In the genomic region with DNA sequence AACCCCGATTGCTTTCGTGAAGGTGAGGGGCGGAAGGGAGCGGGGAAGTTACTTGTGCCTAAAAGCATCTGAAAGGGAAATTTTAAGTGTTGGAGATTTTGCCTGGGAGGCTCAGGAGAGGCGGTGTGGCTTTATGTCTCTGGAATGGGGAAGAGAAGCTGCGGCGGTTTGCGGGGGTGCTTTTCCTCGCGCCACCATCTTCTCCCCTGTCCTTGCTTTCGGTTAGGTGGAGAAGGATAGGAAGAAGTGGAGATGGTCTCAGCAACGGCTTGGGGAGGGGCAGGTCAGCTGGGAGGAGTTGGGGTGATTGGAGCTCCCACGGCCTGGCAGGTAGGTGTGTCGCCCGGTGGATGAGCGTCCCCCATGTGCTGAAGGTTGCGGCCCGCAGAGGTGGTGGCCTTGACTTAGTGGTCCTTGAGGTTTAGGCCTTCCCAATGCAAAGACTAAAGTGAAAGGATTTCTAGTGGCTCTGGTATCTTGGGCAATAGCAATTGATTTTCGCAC, we compare ENCODE assay signal across 8 mouse cellular contexts. TPM values are rescaled to one million over a fixed set of nuclear protein-coding genes. Genes with fewer than 3 reads are reported as not detected.
DNase-seq lines count a peak whose midpoint lies in the region; ATAC-seq and TF ChIP-seq lines count a peak whose summit lies in the region.

No protein-coding gene starts in this region.

- H3K9me3 ChIP-seq in MEL (replicated peaks; ENCODE audit: insufficient read depth, low read length): no peaks in the 10 kb centered on the region
- H3K9me3 ChIP-seq in limb, embryonic 15.5 days: no peaks in the 10 kb centered on the region
- no peaks in the 10 kb centered on the region for H3K9me3 ChIP-seq in midbrain, postnatal 0 days (ENCODE audit: low read length)

- 0 out of 4 replicates have a peak, but pooled peaks of 1 of the 2 experiments have one; percentile 5 for TF ChIP-seq EP300 in MEL (IDR thresholded peaks at IDR 0.05; ENCODE audit: low read depth in 1 of 2, low read length in 2 of 2)

- DNase-seq in layer of hippocampus, adult 2 months (ENCODE audit: low spot score in 2 of 2): peak; percentile 23 to 28
- DNase-seq in layer of hippocampus, adult 9-10 months (ENCODE audit: low spot score): no peak
- DNase-seq in MEL (ENCODE audit: low read depth, low spot score): no peak
- peak; percentile 60 for DNase-seq in cerebellum, adult 8-10 months
- no peak for DNase-seq in midbrain, postnatal 0 days (ENCODE audit: low spot score)
- DNase-seq in B cell, adult 2 months: no peak

- H3K27me3 ChIP-seq in MEL (ENCODE audit: control insufficient read depth in 1 of 2, insufficient read depth in 2 of 2, low read length in 2 of 2): no peaks in the 10 kb centered on the region
- no peaks in the 10 kb centered on the region for H3K27me3 ChIP-seq in limb, embryonic 15.5 days
- no peaks in the 10 kb centered on the region for H3K27me3 ChIP-seq in midbrain, postnatal 0 days (ENCODE audit: insufficient read depth, low read length)

- no peak for TF ChIP-seq CTCF in layer of hippocampus, adult 2 months (conservative IDR thresholded peaks at IDR 0.05)
- TF ChIP-seq CTCF in MEL (IDR thresholded peaks at IDR 0.05 in 2 of 3, conservative IDR thresholded peaks at IDR 0.05 in 1 of 3; ENCODE audit: control insufficient read depth in 1 of 3, insufficient read depth in 1 of 3, low read depth in 2 of 3, low read length in 3 of 3, poor library complexity in 1 of 3, severe bottlenecking in 1 of 3): no peak
- TF ChIP-seq CTCF in midbrain, postnatal 0 days (IDR thresholded peaks at IDR 0.05): no peak

- peak overlapping the region; percentile 97 for H3K9ac ChIP-seq in MEL (ENCODE audit: control insufficient read depth, low read depth, low read length, poor library complexity, severe bottlenecking)
- peak overlapping the region; percentile 67 for H3K9ac ChIP-seq in limb, embryonic 15.5 days
- peak overlapping the region; percentile 91 for H3K9ac ChIP-seq in midbrain, postnatal 0 days (replicated peaks; ENCODE audit: low read length, poor library complexity, severe bottlenecking)

- WGBS in limb, embryonic 15.5 days: under 1% methylated on average over 19 of the region's 19 CpGs
- WGBS in midbrain, postnatal 0 days: 2% methylated on average over 19 of the region's 19 CpGs

- H3K4me1 ChIP-seq in MEL (ENCODE audit: control insufficient read depth in 1 of 2, insufficient read depth in 2 of 2, low read length in 2 of 2): peaks cover 2 to 17% of the 10 kb centered on the region in 2 experiments
- H3K4me1 ChIP-seq in limb, embryonic 15.5 days: peaks cover 28% of the 10 kb centered on the region
- peaks cover 8% of the 10 kb centered on the region; the same call in 1 of the 2 replicates for H3K4me1 ChIP-seq in midbrain, postnatal 0 days (ENCODE audit: insufficient read depth, low read length)

- peaks cover 90% of the 10 kb centered on the region for H3K79me2 ChIP-seq in MEL (ENCODE audit: control insufficient read depth, insufficient read depth, low read length, poor library complexity)

- peak overlapping the region; percentile 79 for H3K4me2 ChIP-seq in limb, embryonic 15.5 days
- H3K4me2 ChIP-seq in midbrain, postnatal 0 days (ENCODE audit: low read depth, low read length, poor library complexity, severe bottlenecking): peak overlapping the region; percentile 70

- H3K36me3 ChIP-seq in MEL (ENCODE audit: control insufficient read depth in 1 of 2, insufficient read depth in 2 of 2, low read length in 2 of 2): peaks cover 19 to 34% of the 10 kb centered on the region in 2 experiments
- peaks cover 12% of the 10 kb centered on the region; the same call in 1 of the 2 replicates for H3K36me3 ChIP-seq in limb, embryonic 15.5 days
- H3K36me3 ChIP-seq in midbrain, postnatal 0 days (ENCODE audit: insufficient read depth, low read length): no peaks in the 10 kb centered on the region; the same call in 1 of the 2 replicates

- no peak for TF ChIP-seq RAD21 in MEL (IDR thresholded peaks at IDR 0.05; ENCODE audit: low read depth, low read length)

- peak overlapping the region; percentile 95 for H3K4me3 ChIP-seq in layer of hippocampus, adult 2 months
- peak overlapping the region; percentile 88 to 97 for H3K4me3 ChIP-seq in MEL (ENCODE audit: control insufficient read depth in 1 of 2, insufficient read depth in 1 of 2, low read depth in 2 of 2, low read length in 2 of 2)
- H3K4me3 ChIP-seq in limb, embryonic 15.5 days: peak overlapping the region; percentile 96
- peak overlapping the region; percentile 62 for H3K4me3 ChIP-seq in midbrain, postnatal 0 days (ENCODE audit: low read depth, low read length)

- peak; percentile 23 for ATAC-seq in granulocyte monocyte progenitor cell, adult 5-6 weeks (replicated peaks; ENCODE audit: poor library complexity, severe bottlenecking)
- no peak for ATAC-seq in limb, embryonic 15.5 days (ENCODE audit: insufficient number of reproducible peaks, low FRiP score, low TSS enrichment, low read depth)
- no peak for ATAC-seq in midbrain, postnatal 0 days (ENCODE audit: low FRiP score)

- peak in 1 of 2 experiments; percentile 20; a peak in 1 of 4 replicates for TF ChIP-seq POLR2A in MEL (IDR thresholded peaks at IDR 0.05; ENCODE audit: control insufficient read depth in 1 of 2, insufficient read depth in 1 of 2, low read depth in 1 of 2, low read length in 2 of 2, poor library complexity in 1 of 2)

- H3K27ac ChIP-seq in layer of hippocampus, adult 2 months: peak overlapping the region; percentile 100
- H3K27ac ChIP-seq in MEL (ENCODE audit: control insufficient read depth, low read depth, low read length): peak overlapping the region; percentile 87
- peak overlapping the region; percentile 99 for H3K27ac ChIP-seq in limb, embryonic 15.5 days
- H3K27ac ChIP-seq in midbrain, postnatal 0 days (ENCODE audit: low read depth, low read length): peak overlapping the region; percentile 100

TF ChIP-seq in MEL, 35 proteins besides CTCF, POLR2A, EP300 and RAD21:
- TF ChIP-seq CHD1 (IDR thresholded peaks at IDR 0.05; ENCODE audit: low read depth, low read length): 0 out of 2 replicates have a peak, but pooled peaks have one; percentile 53
- no peak for TF ChIP-seq CHD2 (IDR thresholded peaks at IDR 0.05; ENCODE audit: low read length)
- TF ChIP-seq SMC3 (IDR thresholded peaks at IDR 0.05; ENCODE audit: low read depth, low read length): no peak
- TF ChIP-seq HCFC1 (IDR thresholded peaks at IDR 0.05; ENCODE audit: low read depth, low read length): no peak
- TF ChIP-seq BHLHE40 (IDR thresholded peaks at IDR 0.05; ENCODE audit: borderline replicate concordance, low read depth, low read length): no peak
- 0 out of 2 replicates have a peak, but pooled peaks have one; percentile 13 for TF ChIP-seq MYC (IDR thresholded peaks at IDR 0.05; ENCODE audit: low read depth, low read length)
- no peak for TF ChIP-seq NELFE (IDR thresholded peaks at IDR 0.05; ENCODE audit: low read depth, low read length)
- peak; percentile 28; the same call in 1 of the 2 replicates for TF ChIP-seq SIN3A (IDR thresholded peaks at IDR 0.05; ENCODE audit: low read length)
- TF ChIP-seq KAT2A (conservative IDR thresholded peaks at IDR 0.05; ENCODE audit: low read depth, low read length): 0 out of 2 replicates have a peak, but pooled peaks have one; percentile 19
- peak; percentile 61 for TF ChIP-seq MAX (IDR thresholded peaks at IDR 0.05; ENCODE audit: low read length)
- TF ChIP-seq MXI1 (IDR thresholded peaks at IDR 0.05; ENCODE audit: low read depth, low read length): peak; percentile 32
- no peak for TF ChIP-seq ETS1 (IDR thresholded peaks at IDR 0.05; ENCODE audit: low read depth, low read length)
- no peak for TF ChIP-seq MYB (IDR thresholded peaks at IDR 0.05; ENCODE audit: low read depth, low read length)
- TF ChIP-seq MAFK (IDR thresholded peaks at IDR 0.05; ENCODE audit: borderline replicate concordance, low read depth, low read length): no peak
- 0 out of 2 replicates have a peak, but pooled peaks have one; percentile 3 for TF ChIP-seq TBP (IDR thresholded peaks at IDR 0.05; ENCODE audit: low read depth, low read length)

RNA-seq across cellular contexts. Expression of a gene that starts 0.5 kb away (rescaled TPM):
- 10 to 100 TPM; 50.8 to 51.9 TPM for total RNA-seq in layer of hippocampus, adult 2 months (2021)
- total RNA-seq in MEL (2012; rRNA removed): 78.7 and 83.3 TPM in 2 replicates
- polyA plus RNA-seq in MEL (2012; ENCODE audit: insufficient read depth in 1 of 2, insufficient read length in 2 of 2, low read depth in 1 of 2, low replicate concordance in 2 of 2, missing spikeins in 1 of 2): 10 to 100 TPM in 1 of 2 experiments, not detected in 1; 89.0 TPM
- total RNA-seq in granulocyte monocyte progenitor cell, adult 5-6 weeks (2014; fragmentation: Nextera tagmentation): 37.1 and 58.1 TPM in 2 replicates
- 41.8 and 51.7 TPM in 2 replicates for total RNA-seq in granulocyte monocyte progenitor cell, adult 5-6 weeks (2017)
- polyA plus RNA-seq in limb, embryonic 15.5 days (2015; fragmentation: Nextera tagmentation; extraction: Ambion mirVana): 42.6 and 43.6 TPM in 2 replicates
- total RNA-seq in midbrain, postnatal 0 days (2014; rRNA removed): 50.0 and 54.7 TPM in 2 replicates
- 55.0 and 56.3 TPM in 2 replicates for polyA plus RNA-seq in midbrain, postnatal 0 days (2015; fragmentation: Nextera tagmentation; extraction: Ambion mirVana)

RNA-seq across cellular contexts. Expression of a gene that starts 0.9 kb away (rescaled TPM):
- total RNA-seq in layer of hippocampus, adult 2 months (2021): 100 to 1,000 TPM; 203 to 216 TPM
- 140 and 153 TPM in 2 replicates for total RNA-seq in MEL (2012; rRNA removed)
- 100 to 1,000 TPM in 1 of 2 experiments, not detected in 1; 239 TPM for polyA plus RNA-seq in MEL (2012; ENCODE audit: insufficient read depth in 1 of 2, insufficient read length in 2 of 2, low read depth in 1 of 2, low replicate concordance in 2 of 2, missing spikeins in 1 of 2)
- total RNA-seq in granulocyte monocyte progenitor cell, adult 5-6 weeks (2014; fragmentation: Nextera tagmentation): 237 and 261 TPM in 2 replicates
- 423 and 495 TPM in 2 replicates for total RNA-seq in granulocyte monocyte progenitor cell, adult 5-6 weeks (2017)
- 135 and 148 TPM in 2 replicates for polyA plus RNA-seq in limb, embryonic 15.5 days (2015; fragmentation: Nextera tagmentation; extraction: Ambion mirVana)
- 145 and 171 TPM in 2 replicates for total RNA-seq in midbrain, postnatal 0 days (2014; rRNA removed)
- 203 and 214 TPM in 2 replicates for polyA plus RNA-seq in midbrain, postnatal 0 days (2015; fragmentation: Nextera tagmentation; extraction: Ambion mirVana)

Comparison
In these comparisons a context has a peak if more than half of its experiments do, and no peak if none do; other contexts are left out.
1. DNase-seq: peak in layer of hippocampus, adult 2 months (2 of 2) and cerebellum, adult 8-10 months (single experiment); none in layer of hippocampus, adult 9-10 months (single experiment), MEL (single experiment), midbrain, postnatal 0 days (single experiment) and B cell, adult 2 months (0 of 2).
2. Peak in every context shown above with its lines, with median percentiles within 50 percentile points of each other: H3K27ac ChIP-seq, H3K4me3 ChIP-seq and H3K9ac ChIP-seq.